Mouse (Mus musculus) testis, adult 10 weeks (tissue): ENCODE measurements around the gene Gm14308. TPM values are rescaled to one million over a fixed set of nuclear protein-coding genes. Genes with fewer than 3 reads are reported as not detected.

Experiments used
- polyA plus RNA-seq: library from polyadenylated mRNA; stranded (reverse); fragments of 350-450 nt; fragmentation: Illumina TruSeq; extraction: RNeasy Lipid Tissue Mini Kit (QIAGEN cat#74804); gene quantifications from one replicate; pipeline ENCODE4 v1.2.3, GENCODE M21; 2014; ENCODE audit warnings: low read depth, low replicate concordance

Gene Gm14308
- 2.5 TPM for polyA plus RNA-seq

DNA sequence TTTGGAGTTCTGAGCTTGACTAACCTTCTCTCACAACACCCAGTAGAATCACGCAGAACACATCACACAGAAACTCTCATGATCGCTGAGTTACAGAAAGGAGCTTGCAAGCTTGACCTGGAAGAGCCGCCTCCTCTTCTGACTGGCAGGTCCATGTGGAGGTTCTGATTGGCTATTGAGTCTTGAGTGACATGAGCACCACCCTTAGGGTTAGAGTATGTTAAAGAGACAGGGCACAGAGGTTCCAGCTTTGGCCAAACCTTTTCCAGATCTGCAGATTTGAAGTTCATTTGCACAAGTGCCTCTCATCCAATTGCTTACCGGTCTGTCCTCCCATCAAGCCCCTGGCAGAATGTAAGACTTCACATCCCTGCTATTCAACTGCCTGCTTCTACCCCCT, at the start of gene Gm14308:
Gm14308 (minus strand) TSS at position 101 of the 400 bp plus-strand sequence.

DNA sequence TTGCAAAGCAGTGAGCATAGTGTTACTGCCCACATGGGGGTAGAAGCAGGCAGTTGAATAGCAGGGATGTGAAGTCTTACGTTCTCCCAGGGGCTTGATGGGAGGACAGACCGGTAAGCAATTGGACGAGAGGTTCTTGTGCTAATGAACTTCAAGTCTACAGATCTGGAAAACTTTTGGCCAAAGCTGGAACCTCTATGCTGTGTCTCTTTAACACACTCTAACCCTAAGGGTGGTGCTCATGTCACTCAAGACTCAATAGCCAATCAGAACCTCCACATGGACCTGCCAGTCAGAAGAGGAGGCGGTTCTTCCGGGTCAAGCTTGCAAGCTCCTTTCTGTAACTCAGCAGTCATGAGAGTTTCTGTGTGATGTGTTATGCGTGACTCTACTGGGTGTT, 34.1 kb upstream of the Gm14308 start, which contains the start of gene Zfp973:
Zfp973 (plus strand) TSS at position 301 of the 400 bp plus-strand sequence.

Other genes starting within 250 kb of the Gm14308 start
- 1.8 TPM for gene Gm14435, start 212.8 kb downstream of the Gm14308 start, polyA plus RNA-seq
- gene Gm14434, start 149.6 kb downstream of the Gm14308 start, polyA plus RNA-seq = 0.98 TPM
- gene Zfp967, start 115.3 kb downstream of the Gm14308 start, polyA plus RNA-seq = not detected
- gene Zfp973, start 34.2 kb upstream of the Gm14308 start, polyA plus RNA-seq = 8.1 TPM
- gene Gm14305, start 72.0 kb upstream of the Gm14308 start, polyA plus RNA-seq = 12.3 TPM
- gene Gm14295, start 162.3 kb upstream of the Gm14308 start, polyA plus RNA-seq = 21.0 TPM
- not detected for gene Gm14408, start 194.8 kb upstream of the Gm14308 start, polyA plus RNA-seq